Comparison of ENCODE assay signal across 26 mouse cellular contexts in the genomic region with DNA sequence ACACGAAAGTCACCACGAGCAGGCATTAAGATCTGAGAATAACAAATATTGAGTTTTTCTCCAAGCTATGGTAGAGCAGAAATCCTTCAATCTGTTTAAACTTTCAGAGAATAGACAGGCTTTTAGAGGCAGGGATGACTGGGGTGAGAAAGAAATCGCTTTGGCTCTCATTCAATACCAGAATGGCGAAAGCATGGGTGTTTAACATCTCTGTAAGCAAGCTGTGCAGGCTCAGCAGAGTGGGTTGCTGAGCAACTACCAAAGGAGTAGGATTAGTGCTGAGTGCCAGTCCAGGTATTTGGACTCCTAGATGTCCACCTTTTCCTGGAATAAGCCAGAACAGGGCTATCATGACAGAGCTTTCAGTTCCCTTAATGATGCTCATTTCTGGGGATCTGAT.
DNase-seq lines count a peak whose midpoint lies in the region; ATAC-seq and TF ChIP-seq lines count a peak whose summit lies in the region.
"Had no signal": no experiment of that assay in that cellular context is flagged by ENCODE, and none has a peak within 500 bp of the region (broad histone marks: within the 10 kb centered on the region; RNA-seq: fewer than 3 reads in every experiment).

No protein-coding gene starts in this region.

- H3K36me3 ChIP-seq in forebrain, postnatal 0 days (ENCODE audit: insufficient read depth), result no peaks in the 10 kb centered on the region
- H3K36me3 ChIP-seq in forebrain, embryonic 10.5 days (replicated peaks), result no peaks in the 10 kb centered on the region
- no peaks in the 10 kb centered on the region for H3K36me3 ChIP-seq in kidney, embryonic 14.5 days (ENCODE audit: control insufficient read depth, insufficient read depth, low read length)
- H3K36me3 ChIP-seq: G1E; heart, embryonic 13.5 days; midbrain, embryonic 13.5 days had no signal

- DNase-seq in forebrain, postnatal 0 days, result peak; percentile 39
- no peak for DNase-seq in forebrain, embryonic 10.5 days (ENCODE audit: extremely low spot score, low spot score)
- peak; percentile 34 to 42 for DNase-seq in left cerebral cortex, adult 18-20 months (ENCODE audit: low spot score in 2 of 2)
- DNase-seq in left cerebral cortex, postnatal 4 days, result no peak
- peak; percentile 39 to 63 for DNase-seq in right cerebral cortex, adult 2 months (ENCODE audit: low spot score in 2 of 2)
- DNase-seq in right cerebral cortex, postnatal 4 days, result no peak
- no peak for DNase-seq in natural killer cell, adult 2 months (ENCODE audit: low spot score in 2 of 2)
- DNase-seq: adrenal gland, adult 8-10 months; cerebellum, adult 11 months; cerebellum, adult 9-10 months; cerebellum, postnatal 36 days; heart, postnatal 10 days; kidney, adult 9 months; kidney, postnatal 14 days; liver; lung, adult 2 months; lung, postnatal 10 days; retina, postnatal 1 day had no signal

- no peak overlapping the region for H3K27ac ChIP-seq in forebrain, postnatal 0 days (ENCODE audit: low read depth, low read length)
- no peak overlapping the region for H3K27ac ChIP-seq in forebrain, embryonic 10.5 days
- no peak overlapping the region for H3K27ac ChIP-seq in kidney, embryonic 14.5 days (ENCODE audit: low read depth, low read length)
- H3K27ac ChIP-seq: heart, embryonic 13.5 days; hindbrain, embryonic 14.5 days; liver, embryonic 14.5 days; macrophage; midbrain, embryonic 13.5 days had no signal

- no peak overlapping the region for H3K9ac ChIP-seq in forebrain, postnatal 0 days
- no peak overlapping the region for H3K9ac ChIP-seq in kidney, embryonic 14.5 days (ENCODE audit: low read depth, low read length)
- H3K9ac ChIP-seq: heart, embryonic 13.5 days; hindbrain, embryonic 14.5 days; liver, embryonic 14.5 days; midbrain, embryonic 13.5 days had no signal

- H3K4me2 ChIP-seq in forebrain, postnatal 0 days (ENCODE audit: low read depth), result no peak overlapping the region
- H3K4me2 ChIP-seq in kidney, embryonic 14.5 days (replicated peaks; ENCODE audit: low read depth, low read length), result no peak overlapping the region
- H3K4me2 ChIP-seq: heart, embryonic 13.5 days; hindbrain, embryonic 14.5 days; midbrain, embryonic 13.5 days had no signal

- TF ChIP-seq CTCF in forebrain, postnatal 0 days (IDR thresholded peaks at IDR 0.05; ENCODE audit: low read depth), result no peak

- H3K27me3 ChIP-seq in forebrain, postnatal 0 days (ENCODE audit: insufficient read depth, low read length), result no peaks in the 10 kb centered on the region
- no peaks in the 10 kb centered on the region for H3K27me3 ChIP-seq in forebrain, embryonic 10.5 days (ENCODE audit: poor library complexity, severe bottlenecking)
- H3K27me3 ChIP-seq in kidney, embryonic 14.5 days (ENCODE audit: control insufficient read depth, insufficient read depth, low read length), result no peaks in the 10 kb centered on the region
- H3K27me3 ChIP-seq: heart, embryonic 13.5 days; midbrain, embryonic 13.5 days had no signal

- intact Hi-C loops in left cerebral cortex, postnatal 4 days (cut with DNase I), result no loop called here

- WGBS in forebrain, postnatal 0 days, result 46% methylated on average over 4 of the region's 4 CpGs
- 86% methylated on average over 4 of the region's 4 CpGs for WGBS in forebrain, embryonic 10.5 days
- 92% methylated on average over 4 of the region's 4 CpGs for WGBS in kidney, embryonic 14.5 days

- peak; percentile 58 for ATAC-seq in forebrain, postnatal 0 days
- no peak for ATAC-seq in kidney, embryonic 14.5 days (ENCODE audit: low FRiP score, low TSS enrichment)
- ATAC-seq: intestine, postnatal 0 days; midbrain, embryonic 13.5 days had no signal

- H3K4me3 ChIP-seq in forebrain, postnatal 0 days (ENCODE audit: low read depth, low read length), result no peak overlapping the region
- no peak overlapping the region for H3K4me3 ChIP-seq in forebrain, embryonic 10.5 days
- H3K4me3 ChIP-seq in kidney, embryonic 14.5 days (ENCODE audit: low read length), result no peak overlapping the region
- H3K4me3 ChIP-seq: heart, embryonic 13.5 days; midbrain, embryonic 13.5 days had no signal

- no peaks in the 10 kb centered on the region for H3K9me3 ChIP-seq in forebrain, postnatal 0 days (ENCODE audit: low read length)
- H3K9me3 ChIP-seq in forebrain, embryonic 10.5 days, result no peaks in the 10 kb centered on the region
- H3K9me3 ChIP-seq in kidney, embryonic 14.5 days (ENCODE audit: control insufficient read depth, low read length), result no peaks in the 10 kb centered on the region
- H3K9me3 ChIP-seq: G1E; heart, embryonic 13.5 days; midbrain, embryonic 13.5 days had no signal

- no peaks in the 10 kb centered on the region for H3K4me1 ChIP-seq in forebrain, postnatal 0 days (ENCODE audit: insufficient read depth)
- no peaks in the 10 kb centered on the region for H3K4me1 ChIP-seq in forebrain, embryonic 10.5 days
- no peaks in the 10 kb centered on the region for H3K4me1 ChIP-seq in kidney, embryonic 14.5 days (ENCODE audit: control insufficient read depth, insufficient read depth, low read length)

Comparison
In these comparisons a context has a peak if more than half of its experiments do, and no peak if none do; other contexts are left out.
1. DNase-seq: peak in forebrain, postnatal 0 days (single experiment), left cerebral cortex, adult 18-20 months (2 of 2) and right cerebral cortex, adult 2 months (2 of 2); none in forebrain, embryonic 10.5 days (single experiment), left cerebral cortex, postnatal 4 days (single experiment), right cerebral cortex, postnatal 4 days (single experiment) and natural killer cell, adult 2 months (0 of 2).